Comparison of ENCODE assay signal across 14 mouse cellular contexts in the genomic region with DNA sequence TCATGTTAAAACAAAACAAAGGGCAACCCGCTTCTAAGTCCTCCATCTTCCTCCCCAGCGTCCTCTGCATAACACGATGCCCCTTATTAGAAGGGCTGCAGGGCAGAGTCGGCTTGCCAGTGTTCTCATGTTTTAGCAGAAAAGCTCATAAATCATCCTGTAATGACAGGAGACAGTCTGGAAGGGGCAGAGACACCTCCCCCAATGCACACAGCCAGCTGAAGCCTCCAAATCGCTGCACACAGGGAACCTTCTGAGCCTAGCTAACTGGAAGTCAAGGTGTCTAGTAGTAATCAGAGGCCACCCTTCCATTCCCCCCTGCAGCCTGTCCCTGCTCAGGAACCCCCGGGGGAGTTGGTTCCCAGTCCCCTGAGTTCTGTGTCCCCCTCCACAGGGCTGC.
A peak's percentile ranks its signal among the peaks of the same experiment; 100 is the strongest.
DNase-seq lines count a peak whose midpoint lies in the region; ATAC-seq lines count a peak whose summit lies in the region.
"Had no signal": no experiment of that assay in that cellular context is flagged by ENCODE, and none has a peak within 500 bp of the region (broad histone marks: within the 10 kb centered on the region; RNA-seq: fewer than 3 reads in every experiment).

No protein-coding gene starts in this region.

- no peaks in the 10 kb centered on the region for H3K9me3 ChIP-seq in kidney, embryonic 14.5 days (ENCODE audit: control insufficient read depth, low read length)
- H3K9me3 ChIP-seq in forebrain, embryonic 11.5 days (ENCODE audit: control insufficient read depth, low read length): no peaks in the 10 kb centered on the region
- no peaks in the 10 kb centered on the region for H3K9me3 ChIP-seq in hindbrain, embryonic 15.5 days
- no peaks in the 10 kb centered on the region for H3K9me3 ChIP-seq in midbrain, embryonic 16.5 days (replicated peaks; ENCODE audit: control insufficient read depth, low read length, poor library complexity, severe bottlenecking)
- H3K9me3 ChIP-seq: heart, embryonic 15.5 days had no signal

- intact Hi-C loops in heart, postnatal 10 days (cut with DNase I): no loop called here

- no peak overlapping the region for H3K9ac ChIP-seq in kidney, embryonic 14.5 days (ENCODE audit: low read depth, low read length)
- H3K9ac ChIP-seq in forebrain, embryonic 11.5 days (ENCODE audit: low read length): no peak overlapping the region
- H3K9ac ChIP-seq in hindbrain, embryonic 15.5 days: no peak overlapping the region
- peak overlapping the region; percentile 36 for H3K9ac ChIP-seq in midbrain, embryonic 16.5 days (ENCODE audit: low read depth, low read length)
- H3K9ac ChIP-seq: heart, embryonic 15.5 days had no signal

- 0 out of 2 replicates have a peak, but pooled peaks have one; percentile 39 for ATAC-seq in kidney, embryonic 14.5 days (ENCODE audit: low FRiP score, low TSS enrichment)
- no peak for ATAC-seq in forebrain, embryonic 11.5 days (replicated peaks; ENCODE audit: low FRiP score)
- peak; percentile 65 for ATAC-seq in hindbrain, embryonic 15.5 days (ENCODE audit: low FRiP score, low read depth)
- peak; percentile 12; the same call in 1 of the 2 replicates for ATAC-seq in midbrain, embryonic 16.5 days

- peaks cover 7% of the 10 kb centered on the region; the same call in 1 of the 2 replicates for H3K4me1 ChIP-seq in kidney, embryonic 14.5 days (ENCODE audit: control insufficient read depth, insufficient read depth, low read length)
- peaks cover 20% of the 10 kb centered on the region; the same call in 1 of the 2 replicates for H3K4me1 ChIP-seq in forebrain, embryonic 11.5 days (replicated peaks; ENCODE audit: control insufficient read depth, insufficient read depth, low read length)
- peaks cover 50% of the 10 kb centered on the region for H3K4me1 ChIP-seq in hindbrain, embryonic 15.5 days (replicated peaks)
- H3K4me1 ChIP-seq in midbrain, embryonic 16.5 days (ENCODE audit: control insufficient read depth, insufficient read depth, low read length): peaks cover 33% of the 10 kb centered on the region
- H3K4me1 ChIP-seq: heart, embryonic 15.5 days had no signal

- no peaks in the 10 kb centered on the region for H3K27me3 ChIP-seq in kidney, embryonic 14.5 days (ENCODE audit: control insufficient read depth, insufficient read depth, low read length)
- no peaks in the 10 kb centered on the region for H3K27me3 ChIP-seq in forebrain, embryonic 11.5 days (ENCODE audit: control insufficient read depth, insufficient read depth, low read length)
- H3K27me3 ChIP-seq in hindbrain, embryonic 15.5 days: no peaks in the 10 kb centered on the region
- no peaks in the 10 kb centered on the region for H3K27me3 ChIP-seq in midbrain, embryonic 16.5 days (ENCODE audit: control insufficient read depth, insufficient read depth, low read depth, low read length)
- H3K27me3 ChIP-seq: heart, embryonic 15.5 days had no signal

- H3K27ac ChIP-seq in kidney, embryonic 14.5 days (ENCODE audit: low read depth, low read length): no peak overlapping the region
- H3K27ac ChIP-seq in forebrain, embryonic 11.5 days (ENCODE audit: low read depth, low read length): 0 out of 2 replicates have a peak overlapping the region, but pooled peaks have one; percentile 31
- peak overlapping the region; percentile 62 for H3K27ac ChIP-seq in hindbrain, embryonic 15.5 days (replicated peaks)
- peak overlapping the region; percentile 43 for H3K27ac ChIP-seq in midbrain, embryonic 16.5 days (ENCODE audit: low read length)
- H3K27ac ChIP-seq: heart, embryonic 15.5 days had no signal

- 32% methylated on average over 6 of the region's 6 CpGs for whole genome bisulfite sequencing in kidney, embryonic 14.5 days
- 62% methylated on average over 6 of the region's 6 CpGs for WGBS in forebrain, embryonic 11.5 days
- 10% methylated on average over 6 of the region's 6 CpGs for WGBS in hindbrain, embryonic 15.5 days
- WGBS in midbrain, embryonic 16.5 days: 24% methylated on average over 6 of the region's 6 CpGs

- H3K4me2 ChIP-seq in kidney, embryonic 14.5 days (replicated peaks; ENCODE audit: low read depth, low read length): no peak overlapping the region
- H3K4me2 ChIP-seq in forebrain, embryonic 11.5 days (ENCODE audit: low read depth, low read length, severe bottlenecking): no peak overlapping the region
- H3K4me2 ChIP-seq in hindbrain, embryonic 15.5 days: peak overlapping the region; percentile 2; the same call in 1 of the 2 replicates
- peak overlapping the region; percentile 1; the same call in 1 of the 2 replicates for H3K4me2 ChIP-seq in midbrain, embryonic 16.5 days (ENCODE audit: low read length)
- H3K4me2 ChIP-seq: heart, embryonic 15.5 days had no signal

- H3K36me3 ChIP-seq in kidney, embryonic 14.5 days (ENCODE audit: control insufficient read depth, insufficient read depth, low read length): no peaks in the 10 kb centered on the region
- H3K36me3 ChIP-seq in forebrain, embryonic 11.5 days (ENCODE audit: control insufficient read depth, insufficient read depth, low read length): no peaks in the 10 kb centered on the region
- no peaks in the 10 kb centered on the region for H3K36me3 ChIP-seq in hindbrain, embryonic 15.5 days
- no peaks in the 10 kb centered on the region for H3K36me3 ChIP-seq in midbrain, embryonic 16.5 days (ENCODE audit: control insufficient read depth, insufficient read depth, low read length)
- H3K36me3 ChIP-seq: G1E; heart, embryonic 15.5 days had no signal

- DNase-seq in kidney, postnatal 4 days: no peak
- no peak for DNase-seq in forebrain, embryonic 11.5 days (ENCODE audit: low spot score)
- DNase-seq in frontal cortex, postnatal 10 days (ENCODE audit: low spot score in 2 of 2): no peak
- no peak for DNase-seq in urinary bladder, adult 2 months (ENCODE audit: low spot score)
- no peak for DNase-seq in heart, postnatal 10 days
- DNase-seq: gastrocnemius, postnatal 36 days; kidney, adult 18-20 months; layer of hippocampus, adult 9-11 months had no signal

- H3K4me3 ChIP-seq in kidney, embryonic 14.5 days (ENCODE audit: low read length): no peak overlapping the region
- no peak overlapping the region for H3K4me3 ChIP-seq in forebrain, embryonic 11.5 days (ENCODE audit: low read depth, low read length)
- no peak overlapping the region for H3K4me3 ChIP-seq in hindbrain, embryonic 15.5 days
- H3K4me3 ChIP-seq in midbrain, embryonic 16.5 days (ENCODE audit: low read depth, low read length): no peak overlapping the region
- H3K4me3 ChIP-seq: erythroblast, embryonic 14.5 days; heart, embryonic 15.5 days had no signal

Comparison
In these comparisons a context has a peak if more than half of its experiments do, and no peak if none do; other contexts are left out.
1. H3K4me2 ChIP-seq: peak in hindbrain, embryonic 15.5 days (single experiment) and midbrain, embryonic 16.5 days (single experiment); none in kidney, embryonic 14.5 days (single experiment) and forebrain, embryonic 11.5 days (single experiment).